Mouse (Mus musculus): ENCODE measurements around the gene Msi2.

Gene Msi2

DNA sequence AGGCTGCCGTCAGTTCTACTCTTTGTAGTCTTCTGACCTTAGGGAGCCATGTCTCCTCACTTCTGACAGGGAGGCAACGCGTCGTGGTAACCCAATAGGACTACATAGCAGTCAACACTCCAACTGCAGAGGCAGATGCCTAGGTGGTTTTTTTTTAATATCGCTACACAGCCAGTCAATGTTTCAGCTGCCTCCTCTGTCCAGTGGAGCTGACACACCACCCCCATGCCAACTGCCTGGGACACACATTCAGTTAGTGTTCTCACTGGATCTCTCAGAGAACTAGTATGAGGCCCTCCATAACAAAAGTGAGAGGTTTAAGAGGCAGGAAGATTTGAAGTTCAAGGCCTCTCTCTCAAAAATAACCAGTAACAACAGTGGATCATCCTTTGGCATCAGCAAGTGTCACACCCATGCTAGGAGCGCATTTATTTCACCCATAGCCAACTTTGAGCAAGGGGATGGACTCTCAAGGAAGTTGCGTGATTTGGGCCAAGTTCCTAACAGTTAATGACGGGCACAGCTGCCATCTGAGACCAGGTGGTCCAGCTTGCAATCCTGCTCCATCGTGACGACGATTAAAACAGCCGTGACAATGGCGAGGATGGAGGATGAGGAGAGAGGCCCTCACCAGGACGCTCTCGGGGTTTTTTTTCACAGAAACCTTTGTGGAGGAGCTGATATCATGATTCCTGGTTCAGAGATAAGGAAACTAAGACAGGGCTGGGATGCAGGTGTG, 8.3 kb downstream of the Msi2 start:
- no peak for DNase-seq

- DNase-seq, result no peak
These were observed 11.0 kb downstream of the Msi2 start for GRCm38 (mm10) chr11:88707228-88707775.

DNA sequence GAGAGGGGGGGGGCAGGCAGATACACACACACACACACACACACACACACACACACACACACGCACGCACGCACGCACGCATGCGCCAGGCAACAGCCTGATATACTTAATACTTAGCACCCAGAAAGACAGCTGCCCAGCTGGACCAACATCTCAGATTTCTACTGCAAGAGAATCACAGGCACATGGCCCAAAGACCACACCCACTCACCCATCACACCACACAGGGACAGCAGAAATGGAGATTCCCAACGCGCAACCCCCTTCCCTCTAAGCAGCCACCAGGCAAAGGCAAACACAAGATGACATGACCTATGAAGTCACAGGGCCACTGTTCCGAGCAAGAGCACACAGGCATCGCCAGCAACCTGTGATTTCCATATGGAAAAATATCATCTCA, 13.6 kb downstream of the Msi2 start:
- DNase-seq, result no peak

- no peak for DNase-seq
These were observed 15.1 kb downstream of the Msi2 start for GRCm38 (mm10) chr11:88703220-88703619.

- no peak for DNase-seq
These were observed 16.2 kb downstream of the Msi2 start for GRCm38 (mm10) chr11:88701976-88702659.

DNA sequence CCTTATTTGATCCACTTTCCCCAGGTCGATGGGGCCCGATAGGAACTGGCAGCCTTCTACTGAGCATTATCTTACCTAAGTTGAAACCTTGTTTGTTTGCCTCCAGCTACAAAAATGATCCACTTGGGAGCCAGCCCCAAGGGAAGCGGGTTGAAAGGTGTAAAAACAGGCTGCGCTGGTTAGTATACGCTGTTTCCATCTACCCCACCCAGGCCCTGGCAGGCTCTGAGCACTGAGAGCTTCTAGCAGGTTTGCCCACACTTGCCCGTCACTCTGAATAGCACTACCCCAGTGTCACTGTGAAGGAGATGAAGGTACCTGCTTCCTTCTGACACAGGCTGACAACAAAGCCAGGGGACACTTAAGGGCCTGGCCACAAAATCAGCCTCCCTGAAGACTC, 17.3 kb downstream of the Msi2 start:
- no peak for DNase-seq

GRCm38 (mm10) chr11:88700202-88700711, 18.1 kb downstream of the Msi2 start:
- no peak for DNase-seq

DNA sequence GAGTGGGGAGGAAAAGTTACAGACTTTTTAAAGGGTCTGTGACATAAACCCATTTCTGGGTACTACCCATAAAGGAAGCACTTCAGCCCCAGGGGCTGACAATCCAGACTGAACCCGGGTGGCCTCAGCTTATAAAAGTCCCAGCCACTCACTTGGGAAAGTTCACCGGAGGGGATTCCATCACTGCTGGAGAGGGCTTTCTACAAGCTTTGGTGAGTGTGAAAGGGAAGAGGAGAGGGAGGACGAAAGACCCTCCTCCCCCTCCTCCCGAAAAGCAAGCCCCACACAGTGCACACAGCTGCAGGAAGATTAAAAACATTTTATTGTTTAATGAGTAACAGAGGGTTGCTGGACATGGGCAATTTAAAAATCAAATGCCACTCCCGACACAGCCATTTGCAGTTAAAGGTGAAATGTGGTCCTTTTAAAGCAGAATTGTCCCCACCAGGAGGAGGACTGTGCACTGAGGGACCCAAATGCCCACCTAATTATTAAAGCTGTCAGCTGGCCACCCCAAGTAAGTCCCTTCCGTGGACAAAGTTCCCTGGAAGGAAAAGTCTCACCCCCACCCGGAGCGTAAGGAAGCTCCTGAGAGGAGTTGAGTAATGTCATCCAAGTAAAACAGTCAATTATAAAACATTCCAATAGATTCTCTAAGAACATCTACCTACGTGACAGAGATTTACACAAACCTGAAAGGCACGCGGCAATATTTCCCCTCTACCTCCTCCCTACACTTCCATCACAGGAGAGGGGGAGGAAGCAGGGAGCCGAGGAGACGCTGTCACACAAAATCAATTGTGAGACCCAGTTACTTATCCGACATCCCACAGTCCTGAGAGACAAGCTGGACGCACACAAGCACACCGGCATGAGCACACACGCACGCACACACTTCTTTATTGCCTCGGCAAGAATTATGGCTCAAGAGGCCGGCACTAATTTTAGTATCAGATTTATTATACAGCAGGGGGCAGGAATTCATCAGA, 24.1 kb downstream of the Msi2 start:
- no peak for DNase-seq

DNA sequence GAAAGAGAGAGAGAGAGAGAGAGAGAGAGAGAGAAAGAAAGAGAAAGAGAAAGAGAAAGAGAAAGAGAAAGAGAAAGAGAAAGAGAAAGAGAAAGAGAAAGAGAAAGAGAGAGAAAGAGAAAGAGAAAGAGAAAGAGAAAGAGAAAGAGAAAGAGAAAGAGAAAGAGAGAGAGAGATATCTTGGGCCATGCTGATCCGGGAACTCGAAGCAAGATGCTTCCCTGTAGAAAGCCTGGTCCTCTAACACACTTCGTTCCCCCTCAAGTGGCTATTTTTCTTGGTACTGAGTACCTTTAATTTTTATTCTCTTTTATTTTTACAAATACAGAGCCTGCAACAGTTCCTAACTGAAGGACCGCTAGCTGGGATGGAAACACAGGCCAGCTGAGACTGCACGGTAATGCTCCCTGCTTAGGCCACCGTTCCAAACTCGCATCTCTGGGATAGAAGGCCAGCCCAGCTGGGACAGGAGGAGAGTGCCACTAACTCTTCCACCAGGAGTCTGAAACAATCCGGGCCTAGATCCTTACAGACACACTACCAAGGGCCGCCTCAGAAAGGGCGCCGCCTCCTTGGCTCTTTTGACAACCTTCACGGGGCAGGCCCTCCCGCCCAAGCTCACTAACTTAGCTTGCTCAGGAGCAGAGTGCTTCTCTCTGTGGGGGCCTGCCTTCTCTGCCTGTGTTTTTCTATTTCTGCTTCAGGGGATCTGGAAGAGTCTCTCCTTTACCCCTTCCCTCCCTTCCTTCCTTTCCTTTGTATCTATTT, 25.1 kb downstream of the Msi2 start:
- DNase-seq, result no peak

GRCm38 (mm10) chr11:88692374-88692773, 25.9 kb downstream of the Msi2 start:
- no peak for DNase-seq

DNA sequence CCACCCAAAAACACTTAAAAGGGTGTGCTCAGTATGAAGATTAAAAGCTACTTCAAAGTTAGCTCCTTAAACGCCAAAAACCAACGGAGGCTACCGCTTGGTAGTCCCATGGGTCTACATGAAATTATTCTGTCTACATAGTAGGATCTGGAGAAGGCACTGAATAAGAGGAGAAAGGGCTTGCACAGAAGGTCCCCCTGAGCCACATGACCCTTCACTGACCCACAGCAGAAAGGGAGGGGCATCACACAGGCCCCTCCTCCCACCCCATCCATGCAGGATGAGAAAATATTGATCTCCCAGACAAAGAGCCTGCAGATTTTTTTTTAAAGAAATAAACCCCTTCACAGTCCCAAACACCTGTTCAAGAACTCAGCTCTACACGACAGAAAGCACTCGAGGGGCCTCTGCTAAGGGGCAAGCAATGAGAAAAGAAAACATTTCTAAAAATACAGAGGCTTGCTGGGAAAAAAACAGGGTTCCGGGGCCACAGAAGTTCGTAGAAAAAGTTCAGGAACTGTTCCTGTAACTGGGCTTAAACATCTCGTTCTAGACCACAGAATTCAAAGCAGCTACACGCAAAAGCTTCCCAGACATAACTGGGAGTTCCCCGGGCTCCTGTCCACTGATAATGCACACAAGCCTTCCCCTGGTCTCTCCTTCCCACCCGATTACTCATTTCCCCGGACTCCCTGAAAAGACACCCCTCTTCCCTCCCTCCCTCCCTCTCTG, 27.6 kb downstream of the Msi2 start:
- DNase-seq, result no peak

DNA sequence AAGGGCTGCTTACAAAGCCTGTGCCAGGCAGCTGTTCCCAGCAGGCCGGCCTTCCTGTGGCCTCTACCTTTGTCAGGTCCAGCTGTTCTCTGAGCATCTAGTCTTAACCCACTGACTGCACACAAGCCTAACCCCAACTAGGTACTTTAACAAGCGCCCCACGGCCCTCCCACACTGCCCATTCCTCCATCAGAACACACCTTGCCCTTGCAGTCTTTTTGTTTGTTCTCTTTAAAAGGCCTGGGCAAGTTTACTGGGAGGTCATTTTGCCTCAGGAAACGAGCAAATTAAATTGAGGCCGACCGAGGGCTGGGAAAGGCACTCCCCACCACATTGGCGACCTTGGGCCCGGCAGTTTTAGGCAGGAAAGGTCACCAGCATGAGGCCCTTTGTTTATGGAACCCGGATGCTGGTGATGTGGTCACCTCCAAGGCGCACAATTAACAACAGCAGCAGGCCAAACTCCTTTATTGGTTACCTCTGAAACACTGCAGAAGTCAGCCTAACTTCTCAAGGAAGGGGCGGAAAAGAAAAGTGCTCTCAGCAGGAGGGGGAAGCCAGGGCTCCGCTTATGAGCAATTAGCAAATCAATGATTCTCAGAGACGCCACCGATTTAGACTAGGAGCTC, 28.4 kb downstream of the Msi2 start:
- DNase-seq, result no peak

- no peak for DNase-seq
These were observed 29.7 kb downstream of the Msi2 start for GRCm38 (mm10) chr11:88688644-88689043.

GRCm38 (mm10) chr11:88687711-88688110, 30.6 kb downstream of the Msi2 start:
- DNase-seq, result no peak

GRCm38 (mm10) chr11:88687010-88687409, 31.3 kb downstream of the Msi2 start:
- DNase-seq, result no peak

DNA sequence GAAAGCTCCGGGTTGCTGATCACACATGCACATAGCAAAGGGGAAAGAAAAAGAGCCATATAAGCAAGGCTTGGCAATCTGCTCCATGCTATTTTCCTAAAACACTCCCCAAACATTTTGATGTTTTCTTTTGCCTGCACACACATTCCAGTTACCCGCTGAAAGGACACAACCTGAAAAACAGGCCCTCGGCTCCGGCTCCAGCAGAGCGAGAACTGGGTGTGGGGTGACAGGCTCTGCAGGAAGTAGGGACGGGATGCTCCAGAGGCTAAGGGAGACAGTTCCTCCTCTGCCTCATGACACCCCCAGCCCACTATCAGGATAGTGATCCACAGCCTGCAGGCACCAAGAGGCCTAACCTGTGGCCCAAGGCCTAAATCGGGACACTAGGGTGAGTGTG, 32.3 kb downstream of the Msi2 start:
- no peak for DNase-seq

- no peak for DNase-seq
These were observed 35.1 kb downstream of the Msi2 start for GRCm38 (mm10) chr11:88683026-88683770.

GRCm38 (mm10) chr11:88677350-88677749, 41.0 kb downstream of the Msi2 start:
- DNase-seq, result no peak

DNA sequence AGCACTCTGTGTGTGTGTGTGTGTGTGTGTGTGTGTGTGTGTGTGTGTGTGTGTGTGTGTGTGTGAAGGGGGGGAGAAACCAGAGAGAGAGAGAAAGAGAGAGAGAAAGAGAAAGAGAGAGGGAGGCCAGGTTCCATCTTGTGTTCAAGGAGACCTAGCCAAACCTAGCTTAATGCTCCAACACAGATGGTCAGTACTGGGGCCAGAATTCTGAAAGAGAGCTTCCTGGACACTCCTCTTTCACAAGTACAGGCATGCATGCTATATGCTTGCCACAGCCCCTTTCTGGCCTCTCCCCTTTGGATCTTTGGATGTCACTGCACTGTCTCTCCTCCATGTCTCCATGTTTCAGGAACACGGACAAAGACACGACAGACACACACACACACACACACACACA, 41.7 kb downstream of the Msi2 start:
- DNase-seq, result peak; percentile 42 to 62

All from cerebellum, postnatal 14 days (tissue).